9 mouse cellular contexts compared by ENCODE assay signal in the genomic region with DNA sequence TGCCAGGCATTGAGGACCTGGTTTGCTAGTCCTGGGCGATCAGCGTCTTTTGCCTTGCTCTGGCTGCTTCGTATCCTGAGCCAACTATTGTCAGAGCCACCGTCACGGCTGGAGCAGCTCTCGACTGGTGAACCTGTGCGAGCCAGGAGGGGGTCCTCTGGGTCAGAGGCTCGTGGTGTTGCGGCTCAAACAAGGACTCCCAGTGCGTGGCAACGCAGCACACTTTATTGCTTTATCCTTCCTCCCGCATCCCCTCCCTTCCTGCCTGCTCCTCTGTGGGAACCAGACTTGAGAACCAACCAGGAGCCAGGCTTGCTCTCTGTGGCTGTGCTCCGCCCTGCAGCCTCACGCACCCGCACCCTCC. TPM values are rescaled to one million over a fixed set of nuclear protein-coding genes. Genes with fewer than 3 reads are reported as not detected.
DNase-seq lines count a peak whose midpoint lies in the region; ATAC-seq and TF ChIP-seq lines count a peak whose summit lies in the region.
"Had no signal": no experiment of that assay in that cellular context is flagged by ENCODE, and none has a peak within 500 bp of the region (broad histone marks: within the 10 kb centered on the region; RNA-seq: fewer than 3 reads in every experiment).

TSS of gene Hecw1 (minus strand) at position 323 of the 364 bp plus-strand sequence.

- H3K27ac ChIP-seq in kidney, postnatal 0 days = no peak within 1 kb of the TSS
- H3K27ac ChIP-seq in embryonic facial prominence, embryonic 12.5 days = no peak within 1 kb of the TSS
- H3K27ac ChIP-seq in hindbrain, embryonic 16.5 days (ENCODE audit: low read depth, low read length) = peak within 1 kb of the TSS; percentile 94
- no peak within 1 kb of the TSS for H3K27ac ChIP-seq in liver, embryonic 12.5 days

- no peaks in the 10 kb centered on the region for H3K9me3 ChIP-seq in kidney, postnatal 0 days (replicated peaks; ENCODE audit: low read length)
- no peaks in the 10 kb centered on the region for H3K9me3 ChIP-seq in embryonic facial prominence, embryonic 12.5 days
- no peaks in the 10 kb centered on the region for H3K9me3 ChIP-seq in hindbrain, embryonic 16.5 days (ENCODE audit: control insufficient read depth, low read length)
- no peaks in the 10 kb centered on the region for H3K9me3 ChIP-seq in liver, embryonic 12.5 days (replicated peaks)

- peak; percentile 34; the same call in 1 of the 2 replicates for ATAC-seq in kidney, postnatal 0 days (replicated peaks; ENCODE audit: low FRiP score, low read depth)
- ATAC-seq in embryonic facial prominence, embryonic 12.5 days (ENCODE audit: insufficient number of reproducible peaks, insufficient read depth, low FRiP score, low TSS enrichment) = 0 out of 2 replicates have a peak, but pooled peaks have one; percentile 3
- peak; percentile 88 for ATAC-seq in hindbrain, embryonic 16.5 days
- ATAC-seq in liver, embryonic 12.5 days = peak; percentile 17; the same call in 1 of the 2 replicates

- peak within 1 kb of the TSS; percentile 42 for H3K4me3 ChIP-seq in kidney, postnatal 0 days (replicated peaks; ENCODE audit: low read depth, low read length)
- H3K4me3 ChIP-seq in embryonic facial prominence, embryonic 12.5 days = peak within 1 kb of the TSS; percentile 55
- H3K4me3 ChIP-seq in hindbrain, embryonic 16.5 days (ENCODE audit: low read length) = peak within 1 kb of the TSS; percentile 55
- peak within 1 kb of the TSS; percentile 47 for H3K4me3 ChIP-seq in liver, embryonic 12.5 days

- WGBS in kidney, postnatal 0 days = under 1% methylated on average over 12 of the region's 15 CpGs
- WGBS in embryonic facial prominence, embryonic 12.5 days = 2% methylated on average over 15 of the region's 15 CpGs
- under 1% methylated on average over 15 of the region's 15 CpGs for WGBS in hindbrain, embryonic 16.5 days
- WGBS in liver, embryonic 12.5 days (ENCODE audit: insufficient replicate concordance) = 3% methylated on average over 15 of the region's 15 CpGs

- no peak for DNase-seq in kidney, postnatal 0 days (ENCODE audit: low spot score)
- DNase-seq in kidney, adult 9 months = no peak
- DNase-seq in right cerebral cortex, postnatal 25 days = peak; percentile 68
- no peak for DNase-seq in kidney, adult 11 months
- no peak for DNase-seq in urinary bladder, adult 2 months (ENCODE audit: low spot score)

- H3K4me1 ChIP-seq in kidney, postnatal 0 days (replicated peaks; ENCODE audit: insufficient read depth, low read length) = peaks cover 5% of the 10 kb centered on the region; the same call in 1 of the 2 replicates
- 0 out of 2 replicates have a peak, but pooled peaks cover 5% of the 10 kb centered on the region for H3K4me1 ChIP-seq in embryonic facial prominence, embryonic 12.5 days
- H3K4me1 ChIP-seq in hindbrain, embryonic 16.5 days (ENCODE audit: control insufficient read depth, insufficient read depth, low read depth, low read length) = peaks cover 12% of the 10 kb centered on the region
- H3K4me1 ChIP-seq in liver, embryonic 12.5 days = peaks cover 20% of the 10 kb centered on the region

- no peaks in the 10 kb centered on the region for H3K27me3 ChIP-seq in kidney, postnatal 0 days (ENCODE audit: insufficient read depth, low read length)
- peaks cover 31% of the 10 kb centered on the region for H3K27me3 ChIP-seq in embryonic facial prominence, embryonic 12.5 days
- H3K27me3 ChIP-seq in hindbrain, embryonic 16.5 days (replicated peaks; ENCODE audit: control insufficient read depth, insufficient read depth, low read length) = no peaks in the 10 kb centered on the region
- peaks cover 46% of the 10 kb centered on the region for H3K27me3 ChIP-seq in liver, embryonic 12.5 days (replicated peaks)

- 0 out of 2 replicates have a peak within 1 kb of the TSS, but pooled peaks have one; percentile 19 for H3K9ac ChIP-seq in kidney, postnatal 0 days (ENCODE audit: low read depth, low read length)
- peak within 1 kb of the TSS; percentile 52 for H3K9ac ChIP-seq in embryonic facial prominence, embryonic 12.5 days
- peak within 1 kb of the TSS; percentile 85 for H3K9ac ChIP-seq in hindbrain, embryonic 16.5 days (ENCODE audit: low read depth, low read length)
- H3K9ac ChIP-seq in liver, embryonic 12.5 days = peak within 1 kb of the TSS; percentile 9; the same call in 1 of the 2 replicates

- no peak for TF ChIP-seq CTCF in kidney, postnatal 0 days (IDR thresholded peaks at IDR 0.05; ENCODE audit: low read depth)

- H3K36me3 ChIP-seq in kidney, postnatal 0 days (ENCODE audit: insufficient read depth, low read length) = no peaks in the 10 kb centered on the region
- no peaks in the 10 kb centered on the region for H3K36me3 ChIP-seq in embryonic facial prominence, embryonic 12.5 days
- H3K36me3 ChIP-seq in hindbrain, embryonic 16.5 days (ENCODE audit: control insufficient read depth, insufficient read depth, low read length) = no peaks in the 10 kb centered on the region
- H3K36me3 ChIP-seq in liver, embryonic 12.5 days = no peaks in the 10 kb centered on the region

- peak within 1 kb of the TSS; percentile 81 for H3K4me2 ChIP-seq in kidney, postnatal 0 days (ENCODE audit: low read length)
- peak within 1 kb of the TSS; percentile 85 for H3K4me2 ChIP-seq in embryonic facial prominence, embryonic 12.5 days (replicated peaks)
- H3K4me2 ChIP-seq in hindbrain, embryonic 16.5 days (ENCODE audit: low read length) = peak within 1 kb of the TSS; percentile 58
- H3K4me2 ChIP-seq in liver, embryonic 12.5 days = peak within 1 kb of the TSS; percentile 68

RNA-seq across cellular contexts. Expression of gene Hecw1, which starts in this region (rescaled TPM):
- 0.01 TPM in 1 of 2 replicates, not detected in the other for polyA plus RNA-seq in kidney, postnatal 0 days (2015; fragmentation: Nextera tagmentation; extraction: Ambion mirVana)
- polyA plus RNA-seq in embryonic facial prominence, embryonic 12.5 days (2016; fragmentation: Nextera tagmentation; extraction: Ambion mirVana) = 2.9 and 4.1 TPM in 2 replicates
- 37.9 and 38.9 TPM in 2 replicates for polyA plus RNA-seq in hindbrain, embryonic 16.5 days (2015; fragmentation: Nextera tagmentation; extraction: Ambion mirVana)
- polyA plus RNA-seq in liver, embryonic 12.5 days (2016; fragmentation: Nextera tagmentation; extraction: Ambion mirVana) = 0.23 and 0.37 TPM in 2 replicates
- polyA plus RNA-seq in urinary bladder, adult 2 months (2012; rRNA removed) = 0.03 TPM in 1 of 2 replicates, not detected in the other
- polyA plus RNA-seq: liver, adult 2 months had no signal

Comparison
In these comparisons a context has a peak if more than half of its experiments do, and no peak if none do; other contexts are left out.
1. Peak in ATAC-seq, H3K4me3 ChIP-seq, H3K9ac ChIP-seq and H3K4me2 ChIP-seq in kidney, postnatal 0 days; RNA of the gene not detected or under 1 TPM.
2. Peak in ATAC-seq, H3K4me3 ChIP-seq, H3K9ac ChIP-seq and H3K4me2 ChIP-seq in liver, embryonic 12.5 days; RNA of the gene not detected or under 1 TPM.
3. ATAC-seq: peak in every context shown above with its lines; median percentile 88 in hindbrain, embryonic 16.5 days; 34 in kidney, postnatal 0 days; 17 in liver, embryonic 12.5 days; 3 in embryonic facial prominence, embryonic 12.5 days.
4. H3K9ac ChIP-seq: peak in every context shown above with its lines; median percentile 85 in hindbrain, embryonic 16.5 days; 52 in embryonic facial prominence, embryonic 12.5 days; 19 in kidney, postnatal 0 days; 9 in liver, embryonic 12.5 days.